Mouse (Mus musculus) thymus, postnatal 14 days (tissue): Measurements from ENCODE around the gene Npsr1.

Experiments used
- DNase-seq: peaks from one replicate; pipeline ENCODE4 v3.0.0; 2021

Gene Npsr1

GRCm38 (mm10) chr9:24097696-24098095, at the start of gene Npsr1:
Gene Npsr1 (plus strand): TSS chr9:24097996.
- no peak for DNase-seq

GRCm38 (mm10) chr9:24051538-24051937, 46.3 kb upstream of the Npsr1 start:
- no peak for DNase-seq

GRCm38 (mm10) chr9:24063251-24063650, 34.5 kb upstream of the Npsr1 start:
- no peak for DNase-seq

GRCm38 (mm10) chr9:24071664-24072063, 26.1 kb upstream of the Npsr1 start:
- DNase-seq: no peak

GRCm38 (mm10) chr9:24077596-24077995, 20.2 kb upstream of the Npsr1 start:
- DNase-seq: no peak

GRCm38 (mm10) chr9:24091875-24092274, 5.9 kb upstream of the Npsr1 start:
- DNase-seq: no peak

- DNase-seq: no peak
These were observed 730 bp downstream of the Npsr1 start for GRCm38 (mm10) chr9:24098526-24098925.

GRCm38 (mm10) chr9:24099631-24100030, 1.8 kb downstream of the Npsr1 start:
- DNase-seq: no peak

- no peak for DNase-seq
These were observed 21.6 kb downstream of the Npsr1 start for GRCm38 (mm10) chr9:24119423-24119822.

- no peak for DNase-seq
These were observed 35.3 kb downstream of the Npsr1 start for GRCm38 (mm10) chr9:24133142-24133541.

GRCm38 (mm10) chr9:24136354-24136753, 38.6 kb downstream of the Npsr1 start:
- DNase-seq: no peak

- no peak for DNase-seq
These were observed 46.5 kb downstream of the Npsr1 start for GRCm38 (mm10) chr9:24144341-24144740.

GRCm38 (mm10) chr9:24157208-24157607, 59.4 kb downstream of the Npsr1 start:
- no peak for DNase-seq

GRCm38 (mm10) chr9:24160409-24160808, 62.6 kb downstream of the Npsr1 start:
- DNase-seq: no peak

- DNase-seq: no peak
These were observed 70.7 kb downstream of the Npsr1 start for GRCm38 (mm10) chr9:24168501-24168900.

GRCm38 (mm10) chr9:24170728-24171127, 72.9 kb downstream of the Npsr1 start:
- DNase-seq: no peak

GRCm38 (mm10) chr9:24178744-24179143, 80.9 kb downstream of the Npsr1 start:
- DNase-seq: no peak

- DNase-seq: no peak
These were observed 83.1 kb downstream of the Npsr1 start for GRCm38 (mm10) chr9:24180926-24181325.

GRCm38 (mm10) chr9:24186289-24186688, 88.5 kb downstream of the Npsr1 start:
- no peak for DNase-seq

GRCm38 (mm10) chr9:24189511-24190260, 91.9 kb downstream of the Npsr1 start:
- no peak for DNase-seq

GRCm38 (mm10) chr9:24190261-24190588, 92.4 kb downstream of the Npsr1 start:
- DNase-seq: no peak

GRCm38 (mm10) chr9:24198254-24198653, 100.5 kb downstream of the Npsr1 start:
- no peak for DNase-seq

GRCm38 (mm10) chr9:24211636-24212035, 113.8 kb downstream of the Npsr1 start:
- no peak for DNase-seq

GRCm38 (mm10) chr9:24217721-24218120, 119.9 kb downstream of the Npsr1 start:
- no peak for DNase-seq

- no peak for DNase-seq
These were observed 138.7 kb downstream of the Npsr1 start for GRCm38 (mm10) chr9:24236461-24236860.
